Mouse (Mus musculus) spleen, postnatal 10 days (tissue): ENCODE results near the gene Srcap.
"Not testable (repeated sequence)": the region's sequence is repeated elsewhere in the genome, so short reads cannot be mapped to it uniquely, and the experiment has no call there.

ENCODE experiments used
- DNase-seq, 2 experiments: peaks; one replicate each; pipeline ENCODE4 v3.0.0; 2021 to 2022; ENCODE audit warnings: low spot score in 2 of 2

The Srcap gene

GRCm38 (mm10) chr7:127489982-127490381, 21.8 kb upstream of the Srcap start:
- no peak for DNase-seq

- DNase-seq: no peak
Measured at GRCm38 (mm10) chr7:127491846-127492245, 19.9 kb upstream of the Srcap start.

GRCm38 (mm10) chr7:127494648-127495047, 17.1 kb upstream of the Srcap start:
- no peak for DNase-seq

GRCm38 (mm10) chr7:127497382-127497781, 14.4 kb upstream of the Srcap start:
- DNase-seq: no peak

- DNase-seq: peak in 1 of 2 experiments; percentile 69
Measured at GRCm38 (mm10) chr7:127498407-127498806, 13.4 kb upstream of the Srcap start.

DNA sequence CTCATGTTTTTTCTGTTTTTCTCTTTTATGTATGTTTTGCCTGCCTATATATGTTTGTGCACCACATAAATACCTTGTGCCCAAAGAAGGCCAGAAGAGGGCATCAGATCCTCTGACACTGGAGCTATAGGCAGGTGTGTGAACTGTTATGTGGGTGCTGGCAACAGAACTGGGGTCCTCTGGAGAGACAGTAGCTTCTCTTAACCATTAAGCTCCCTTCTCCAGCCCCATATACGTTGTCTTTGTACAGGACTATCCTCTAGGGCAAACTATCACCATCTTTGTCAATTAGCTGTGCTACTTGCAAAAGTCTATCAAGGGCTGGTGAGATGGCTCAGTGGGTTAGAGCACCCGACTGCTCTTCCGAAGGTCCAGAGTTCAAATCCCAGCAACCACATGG, 3.5 kb upstream of the Srcap start:
- DNase-seq: no peak

DNA sequence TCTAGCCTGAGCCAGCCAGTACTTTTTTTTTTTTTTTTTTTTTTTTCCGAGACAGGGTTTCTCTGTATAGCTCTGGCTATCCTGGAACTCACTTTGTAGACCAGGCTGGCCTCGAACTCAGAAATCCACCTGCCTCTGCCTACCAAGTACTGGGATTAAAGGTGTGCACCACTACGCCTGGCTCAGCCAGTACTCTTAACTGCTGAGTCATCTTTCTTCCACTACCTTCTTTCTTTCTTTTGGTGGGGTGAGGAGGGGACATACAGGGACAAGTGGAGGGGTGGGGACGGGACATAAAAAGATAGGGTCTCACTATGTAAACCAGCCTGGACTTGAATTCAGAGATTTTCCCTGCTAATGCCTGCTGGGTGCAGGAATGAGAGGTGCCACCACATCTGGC, 2.0 kb upstream of the Srcap start:
- not testable (repeated sequence) for DNase-seq

- no peak for DNase-seq
Measured at GRCm38 (mm10) chr7:127511241-127511640, 542 bp upstream of the Srcap start.

GRCm38 (mm10) chr7:127512231-127513015, 640 bp downstream of the Srcap start:
- peak; percentile 80 to 97 for DNase-seq

- peak; percentile 45 to 51 for DNase-seq
Measured at GRCm38 (mm10) chr7:127513016-127513390, 1.2 kb downstream of the Srcap start.

GRCm38 (mm10) chr7:127513781-127514180, 2.0 kb downstream of the Srcap start:
- no peak for DNase-seq

GRCm38 (mm10) chr7:127515846-127516245, 4.1 kb downstream of the Srcap start:
- DNase-seq: no peak

GRCm38 (mm10) chr7:127516344-127516743, 4.6 kb downstream of the Srcap start:
- no peak for DNase-seq

GRCm38 (mm10) chr7:127519284-127519683, 7.5 kb downstream of the Srcap start, which contains the start of gene Gm42715:
Gene Gm42715 (plus strand): TSS chr7:127519584.
- no peak for DNase-seq

DNA sequence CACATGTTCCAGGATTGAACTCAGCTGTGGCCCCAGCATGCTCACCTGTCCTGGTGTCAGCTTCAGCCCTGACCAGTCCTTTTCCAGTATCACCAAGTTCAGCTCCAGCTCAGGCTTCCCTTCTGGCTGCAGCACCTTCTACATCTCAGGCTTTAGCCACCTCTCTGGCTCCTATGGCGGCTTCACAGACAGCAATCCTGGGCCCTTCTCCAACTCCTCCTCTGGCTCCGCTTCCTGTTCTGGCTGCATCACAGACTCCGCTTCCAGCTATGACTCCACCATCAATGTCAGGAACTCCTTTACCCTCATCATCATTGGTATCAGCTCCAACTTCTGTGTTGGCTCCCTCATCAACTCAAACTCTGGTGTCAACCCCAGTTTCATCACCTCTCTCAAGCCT, 29.9 kb downstream of the Srcap start:
- no peak for DNase-seq

GRCm38 (mm10) chr7:127549116-127549835, 37.5 kb downstream of the Srcap start:
- no peak for DNase-seq

DNA sequence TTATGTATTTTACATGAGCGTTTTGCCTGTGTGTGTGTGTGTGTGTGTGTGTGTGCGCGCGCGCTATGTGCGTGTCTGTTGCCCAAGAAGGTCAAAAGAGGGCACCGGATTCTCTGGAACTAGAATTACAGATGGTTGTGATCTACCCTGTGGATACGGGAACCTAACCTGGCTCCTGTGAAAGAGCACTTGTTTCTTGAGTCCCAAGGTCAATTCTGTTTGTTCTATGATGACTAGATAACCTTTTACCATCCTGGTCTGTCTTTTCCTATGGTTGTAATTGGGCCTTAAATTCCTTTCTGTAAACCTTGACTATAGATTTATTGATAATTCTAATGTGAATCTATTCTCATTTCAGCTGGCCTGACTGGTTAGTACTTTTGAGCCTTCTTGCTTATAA, 39.8 kb downstream of the Srcap start:
- no peak for DNase-seq

GRCm38 (mm10) chr7:127560580-127560979, 48.8 kb downstream of the Srcap start:
- DNase-seq: no peak

DNA sequence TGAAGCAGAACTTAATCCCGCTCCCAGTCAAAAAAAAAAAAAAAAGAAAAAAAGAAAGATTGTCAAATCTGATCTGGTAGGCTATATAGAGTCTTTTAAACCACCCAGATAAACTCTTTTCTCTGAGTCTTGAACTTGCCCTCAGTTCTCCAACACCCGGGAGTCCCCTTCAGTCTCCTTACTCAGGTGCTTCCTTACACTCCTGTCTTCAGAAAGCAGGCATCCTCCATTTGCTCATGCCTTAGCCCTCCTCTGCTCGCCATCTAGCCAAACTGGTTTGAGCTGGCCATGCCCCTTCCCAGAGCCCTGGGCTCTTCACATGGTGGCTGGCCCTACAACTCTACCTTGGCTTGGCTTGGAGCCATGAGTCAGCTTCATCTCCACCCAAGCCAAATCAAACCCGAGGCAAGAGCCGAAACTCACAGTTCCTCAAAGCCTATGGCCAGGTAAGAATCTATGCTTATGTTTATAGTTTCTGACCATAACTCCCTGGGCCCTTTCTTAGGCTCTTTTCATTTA, 49.6 kb downstream of the Srcap start, which contains the start of gene Tmem265:
Gene Tmem265 (plus strand): TSS at position 51 of the 519 bp plus-strand sequence.
- no peak for DNase-seq

DNA sequence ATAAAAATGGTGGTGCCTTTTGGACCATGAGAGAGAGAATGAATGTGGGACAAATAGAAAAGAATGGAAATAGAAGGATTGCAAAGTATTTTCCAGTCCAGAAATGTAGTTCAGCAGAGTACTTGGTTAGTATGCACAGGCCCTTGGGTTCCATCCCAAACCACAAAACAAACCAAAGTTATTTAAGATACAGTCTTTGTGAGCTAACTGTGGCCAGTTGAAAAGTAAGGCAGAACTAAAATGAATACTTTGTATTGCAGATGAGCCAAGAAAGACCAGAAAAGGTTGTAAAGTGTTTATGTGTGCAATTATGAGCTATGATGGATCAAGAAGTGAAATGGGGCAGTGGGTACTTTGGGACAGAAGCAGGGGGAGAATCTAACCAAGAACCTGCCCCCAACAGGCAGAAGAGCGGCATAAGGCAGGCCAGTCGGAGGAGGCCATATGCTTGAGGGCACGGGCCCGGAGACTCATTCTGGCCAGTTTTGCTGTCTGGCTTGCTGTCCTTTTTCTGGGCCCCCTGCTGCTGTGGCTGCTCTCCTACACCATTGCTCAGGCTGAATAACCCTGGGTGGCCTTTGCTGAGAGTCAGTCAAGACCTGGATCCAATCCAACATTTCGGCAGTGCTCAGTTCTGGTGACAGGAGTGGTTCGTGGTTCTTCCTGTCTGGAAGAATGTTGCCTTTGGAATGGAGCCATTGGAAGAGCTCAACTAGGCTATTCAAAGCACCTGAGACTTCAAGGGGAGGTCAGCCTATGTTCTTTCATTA, 52.8 kb downstream of the Srcap start:
- no peak for DNase-seq

DNA sequence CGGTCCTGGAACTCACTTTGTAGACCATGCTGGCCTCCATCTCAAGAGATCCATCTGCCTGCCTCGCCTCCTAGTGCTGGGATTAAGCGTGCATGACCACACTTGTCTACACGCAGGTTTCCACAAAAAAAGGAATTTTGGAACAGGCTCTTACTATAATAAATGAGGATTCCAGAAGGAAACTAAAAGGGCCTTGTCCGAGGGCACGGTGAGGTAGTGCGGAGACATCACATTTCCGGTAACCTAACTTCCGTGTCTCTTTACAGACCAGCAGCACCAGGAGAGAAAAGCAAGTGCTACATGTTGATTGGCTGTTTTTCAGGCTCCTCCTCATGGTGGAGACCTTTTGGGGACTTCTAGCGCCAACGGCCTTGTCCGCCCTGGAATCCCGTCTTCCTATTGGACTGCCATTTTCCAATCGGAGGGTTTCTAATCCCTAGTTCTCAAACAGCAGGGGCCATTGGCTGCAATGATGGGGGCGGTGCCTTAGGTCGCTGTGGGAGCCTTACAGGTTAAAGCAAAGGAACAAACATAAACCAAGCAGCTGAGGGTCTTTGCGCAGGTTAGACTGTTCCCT, 61.2 kb downstream of the Srcap start, which contains the start of gene Phkg2:
Gene Phkg2 (plus strand): TSS at position 446 of the 577 bp plus-strand sequence.
- peak; percentile 75 to 91 for DNase-seq
